Mouse (Mus musculus): Measurements from ENCODE around the gene Fam129c. TPM values are rescaled to one million over a fixed set of nuclear protein-coding genes. Genes with fewer than 3 reads are reported as not detected.

Fam129c gene
- polyA plus RNA-seq, 1 experiment from 2014 or later = 1.2 TPM

DNA sequence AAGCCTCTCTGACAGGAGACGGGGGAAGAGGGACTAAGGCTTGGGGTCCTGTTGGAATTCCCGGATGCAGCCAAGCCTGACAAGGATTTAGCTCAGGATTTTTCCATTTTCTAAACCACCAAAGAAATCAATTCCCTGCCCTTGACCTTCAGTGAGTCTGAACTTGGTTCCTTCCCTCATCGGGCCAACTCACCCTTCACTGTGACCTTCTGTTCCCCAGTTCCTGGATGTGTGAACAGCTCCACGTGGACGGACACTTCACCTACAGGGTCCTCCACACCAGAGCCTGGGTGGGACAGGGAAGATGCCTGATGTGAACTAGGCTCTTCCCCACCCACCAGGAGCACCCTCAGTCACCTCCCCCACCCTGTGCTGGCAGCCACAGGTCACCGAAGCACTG is 33.3 kb downstream of the Fam129c start:
- WGBS = 83% methylated on average over 6 of the region's 6 CpGs
- TF ChIP-seq EP300 (IDR thresholded peaks at IDR 0.05) = no peak
- no peak for TF ChIP-seq CTCF (IDR thresholded peaks at IDR 0.05)
- Histone ChIP-seq H3K4me3 (ENCODE audit: low read depth, low read length) (no peak overlapping the region), H3K9me3 (ENCODE audit: low read length) (no peaks in the 10 kb centered on the region), H3K4me2 (replicated peaks; ENCODE audit: low read depth, low read length) (no peak overlapping the region), H3K27me3 (replicated peaks; ENCODE audit: insufficient read depth, low read length) (0 out of 2 replicates have a peak, but pooled peaks cover 11% of the 10 kb centered on the region), H3K9ac (replicated peaks; ENCODE audit: low read depth) (no peak overlapping the region), H3K36me3 (ENCODE audit: insufficient read depth, low read length) (no peaks in the 10 kb centered on the region), H3K4me1 (ENCODE audit: insufficient read depth, low read depth, low read length) (peaks cover 13% of the 10 kb centered on the region; the same call in 1 of the 2 replicates), H3K27ac (ENCODE audit: low read length) (no peak overlapping the region)
- DNase-seq (ENCODE audit: low spot score) (no peak), ATAC-seq (no peak)

DNA sequence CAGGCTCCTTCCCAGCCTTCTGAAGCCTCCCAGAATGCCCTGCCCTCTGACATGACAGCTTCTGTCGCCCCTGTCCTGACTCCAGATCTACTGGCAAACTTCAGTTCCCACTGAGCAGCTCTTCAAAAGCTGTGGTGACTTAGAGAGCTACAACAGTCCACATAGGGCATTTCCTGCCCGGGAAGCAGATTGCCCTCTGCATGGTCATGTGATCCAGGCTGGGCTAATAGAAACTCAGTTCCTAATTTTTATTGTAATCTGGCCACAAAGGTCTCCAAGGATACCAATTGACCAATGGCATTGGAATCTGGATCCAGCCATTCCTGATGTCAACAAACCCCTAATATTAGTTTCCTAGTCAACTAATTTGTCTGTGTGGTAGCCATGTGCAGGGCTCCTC is 34.4 kb downstream of the Fam129c start:
- Histone ChIP-seq H3K36me3 (ENCODE audit: insufficient read depth, low read length) (no peaks in the 10 kb centered on the region), H3K9me3 (ENCODE audit: low read length) (no peaks in the 10 kb centered on the region), H3K9ac (replicated peaks; ENCODE audit: low read depth) (no peak overlapping the region), H3K27ac (ENCODE audit: low read length) (no peak overlapping the region), H3K4me2 (replicated peaks; ENCODE audit: low read depth, low read length) (no peak overlapping the region), H3K4me3 (ENCODE audit: low read depth, low read length) (no peak overlapping the region), H3K27me3 (replicated peaks; ENCODE audit: insufficient read depth, low read length) (0 out of 2 replicates have a peak, but pooled peaks cover 11% of the 10 kb centered on the region), H3K4me1 (ENCODE audit: insufficient read depth, low read depth, low read length) (peaks cover 13% of the 10 kb centered on the region; the same call in 1 of the 2 replicates)
- WGBS = 62% methylated on average over 2 of the region's 2 CpGs
- no peak for ATAC-seq
- no peak for DNase-seq (ENCODE audit: low spot score)
- TF ChIP-seq CTCF (IDR thresholded peaks at IDR 0.05) (no peak), EP300 (IDR thresholded peaks at IDR 0.05) (no peak)

DNA sequence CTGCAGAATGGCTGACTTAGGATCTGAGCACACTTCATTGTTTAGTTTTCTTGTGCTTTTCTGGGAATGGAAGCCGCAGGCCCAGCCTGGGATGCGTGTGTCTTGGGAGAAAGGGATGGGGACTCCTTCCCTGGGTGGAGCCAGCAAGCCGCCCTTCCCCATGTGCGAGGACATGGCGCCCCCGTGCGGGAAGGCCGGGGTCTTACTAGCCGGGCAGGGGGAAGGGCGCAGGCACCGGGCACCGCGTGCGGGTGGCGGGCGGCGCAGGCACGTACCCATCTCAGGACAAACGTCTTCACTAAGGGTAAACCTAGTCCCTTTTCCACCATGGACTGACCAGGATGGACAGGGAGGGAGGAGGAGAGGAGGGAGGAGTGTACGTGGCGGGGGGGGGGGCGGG is 35.7 kb downstream of the Fam129c start:
- WGBS = 32% methylated on average over 13 of the region's 22 CpGs
- Histone ChIP-seq H3K36me3 (ENCODE audit: insufficient read depth, low read length) (no peaks in the 10 kb centered on the region), H3K4me2 (replicated peaks; ENCODE audit: low read depth, low read length) (no peak overlapping the region), H3K9me3 (ENCODE audit: low read length) (no peaks in the 10 kb centered on the region), H3K27me3 (replicated peaks; ENCODE audit: insufficient read depth, low read length) (0 out of 2 replicates have a peak, but pooled peaks cover 11% of the 10 kb centered on the region), H3K27ac (ENCODE audit: low read length) (no peak overlapping the region), H3K4me1 (ENCODE audit: insufficient read depth, low read depth, low read length) (peaks cover 13% of the 10 kb centered on the region; the same call in 1 of the 2 replicates), H3K9ac (replicated peaks; ENCODE audit: low read depth) (no peak overlapping the region), H3K4me3 (ENCODE audit: low read depth, low read length) (no peak overlapping the region)
- peak; percentile 44 for DNase-seq (ENCODE audit: low spot score)
- ATAC-seq = no peak
- TF ChIP-seq EP300 (IDR thresholded peaks at IDR 0.05) (no peak), CTCF (IDR thresholded peaks at IDR 0.05) (peak; percentile 68)

DNA sequence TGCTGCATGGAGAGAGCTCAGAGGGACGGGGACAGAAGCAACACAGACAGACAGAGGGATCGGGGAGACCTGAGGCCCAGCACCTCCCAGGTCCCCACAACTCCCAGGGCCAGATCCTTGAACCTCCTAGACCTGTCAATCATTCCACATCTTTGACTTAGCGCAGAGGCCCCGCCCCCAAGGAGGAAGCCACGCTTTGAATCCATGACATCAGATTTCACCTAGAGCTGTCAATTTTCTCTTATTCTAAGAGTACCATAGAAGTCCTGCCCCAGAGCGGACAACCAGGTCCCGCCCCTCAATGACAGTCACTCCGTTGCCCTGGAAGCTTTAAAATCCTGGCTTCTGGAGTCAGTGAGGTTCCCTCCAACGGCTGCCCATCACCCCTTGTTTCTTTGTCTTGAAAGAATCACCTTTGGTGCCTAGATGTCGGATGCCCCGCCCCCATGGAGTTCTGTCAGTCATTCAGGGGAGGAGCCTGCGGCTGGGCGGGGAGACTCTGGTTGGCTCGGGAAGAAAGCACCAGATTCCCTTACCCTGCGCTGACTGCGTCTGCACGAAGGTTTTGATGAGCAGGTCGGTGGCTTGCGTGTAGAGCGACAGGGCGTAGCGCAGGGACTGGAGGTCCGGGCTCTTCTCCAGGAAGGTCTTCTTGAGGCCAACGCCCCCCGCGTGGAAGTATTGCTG is 36.7 kb downstream of the Fam129c start:
- ATAC-seq (peak; percentile 41), DNase-seq (ENCODE audit: low spot score) (peak; percentile 58)
- no peaks in the 10 kb centered on the region for H3K36me3 ChIP-seq (ENCODE audit: insufficient read depth, low read length)
- H3K4me2 ChIP-seq (replicated peaks; ENCODE audit: low read depth, low read length) = 0 out of 2 replicates have a peak overlapping the region, but pooled peaks have one; percentile 8
- 5% methylated on average over 26 of the region's 26 CpGs for WGBS
- H3K27me3 ChIP-seq (replicated peaks; ENCODE audit: insufficient read depth, low read length) = 0 out of 2 replicates have a peak, but pooled peaks cover 11% of the 10 kb centered on the region
- peaks cover 8% of the 10 kb centered on the region; the same call in 1 of the 2 replicates for H3K4me1 ChIP-seq (ENCODE audit: insufficient read depth, low read depth, low read length)
- no peak overlapping the region for H3K27ac ChIP-seq (ENCODE audit: low read length)
- no peak for TF ChIP-seq EP300 (IDR thresholded peaks at IDR 0.05)
- TF ChIP-seq CTCF (IDR thresholded peaks at IDR 0.05) = no peak
- H3K4me3 ChIP-seq (ENCODE audit: low read depth, low read length) = no peak overlapping the region
- H3K9me3 ChIP-seq (ENCODE audit: low read length) = no peaks in the 10 kb centered on the region
- H3K9ac ChIP-seq (replicated peaks; ENCODE audit: low read depth) = no peak overlapping the region

DNA sequence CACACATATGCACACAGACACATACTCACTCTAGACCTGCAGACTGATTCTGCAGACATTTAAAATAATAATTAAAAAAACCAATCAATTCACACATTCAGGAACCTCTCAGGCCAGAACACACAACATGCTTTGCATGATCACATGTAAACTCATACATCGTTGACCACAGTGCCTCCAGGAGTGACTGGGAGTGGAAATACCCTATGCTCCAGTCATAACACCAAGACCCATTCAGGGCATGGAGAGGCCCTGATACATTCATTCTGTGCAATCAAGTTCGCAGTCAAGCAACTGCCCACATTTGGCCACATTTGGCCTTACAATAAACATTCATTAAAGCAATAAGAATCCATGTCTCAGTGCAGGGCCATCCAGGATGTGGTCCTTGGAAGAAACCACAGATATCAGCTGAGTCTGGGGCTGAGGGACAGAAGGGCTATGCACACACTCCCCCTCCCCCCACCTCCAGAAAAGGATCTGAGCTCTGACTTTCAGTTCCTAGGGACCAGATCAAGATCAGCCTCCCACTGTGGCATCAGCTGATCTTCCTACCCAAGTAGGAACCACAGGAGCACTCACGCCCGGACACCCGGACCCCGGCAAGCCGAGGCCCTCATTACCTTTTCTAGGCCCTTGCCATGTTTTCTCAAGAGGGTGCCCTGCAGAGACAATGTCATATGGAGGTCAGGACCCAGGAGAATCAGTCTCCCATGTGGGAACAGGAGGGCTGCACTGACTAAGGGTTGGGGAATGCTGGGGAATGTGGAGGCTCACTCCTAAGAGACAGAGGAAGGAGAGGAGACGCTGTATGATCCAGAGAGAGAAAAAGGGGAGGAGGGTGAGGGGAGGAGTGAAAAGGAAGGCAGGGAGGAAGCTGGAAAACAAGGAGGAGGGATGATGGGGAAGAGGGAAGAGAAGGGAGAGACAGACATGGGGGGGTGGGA is 40.0 kb downstream of the Fam129c start:
- TF ChIP-seq EP300 (IDR thresholded peaks at IDR 0.05) (no peak), CTCF (IDR thresholded peaks at IDR 0.05) (no peak)
- Histone ChIP-seq H3K36me3 (ENCODE audit: insufficient read depth, low read length) (no peaks in the 10 kb centered on the region), H3K4me3 (ENCODE audit: low read depth, low read length) (no peak overlapping the region), H3K9ac (replicated peaks; ENCODE audit: low read depth) (no peak overlapping the region), H3K4me1 (ENCODE audit: insufficient read depth, low read depth, low read length) (no peaks in the 10 kb centered on the region), H3K27me3 (replicated peaks; ENCODE audit: insufficient read depth, low read length) (0 out of 2 replicates have a peak, but pooled peaks cover 4% of the 10 kb centered on the region), H3K27ac (ENCODE audit: low read length) (no peak overlapping the region), H3K9me3 (ENCODE audit: low read length) (no peaks in the 10 kb centered on the region), H3K4me2 (replicated peaks; ENCODE audit: low read depth, low read length) (no peak overlapping the region)
- WGBS = 62% methylated on average over 8 of the region's 8 CpGs
- DNase-seq (ENCODE audit: low spot score) = no peak
- ATAC-seq = no peak

DNA sequence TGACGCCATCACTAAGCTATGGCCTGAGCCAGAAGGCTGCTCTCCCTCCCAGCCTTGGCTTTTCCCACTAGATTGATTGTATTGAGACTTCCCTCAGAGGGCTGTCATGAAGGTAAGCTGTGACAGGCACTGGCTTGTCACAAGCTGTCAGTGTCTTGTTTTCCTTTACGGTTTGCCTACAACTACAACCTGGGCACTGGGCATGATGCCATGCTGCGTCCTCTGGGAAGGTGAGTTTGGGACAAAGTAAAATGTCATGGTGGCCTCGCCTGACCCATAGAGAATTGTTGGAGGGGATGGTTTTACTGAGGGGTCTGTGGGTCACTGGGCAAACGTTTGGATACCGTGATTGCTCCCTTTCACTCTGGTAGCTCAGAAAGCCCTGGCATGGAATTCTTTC is 40.9 kb downstream of the Fam129c start:
- H3K4me3 ChIP-seq (ENCODE audit: low read depth, low read length) = no peak overlapping the region
- no peak overlapping the region for H3K27ac ChIP-seq (ENCODE audit: low read length)
- DNase-seq (ENCODE audit: low spot score) (no peak), ATAC-seq (no peak)
- no peaks in the 10 kb centered on the region for H3K36me3 ChIP-seq (ENCODE audit: insufficient read depth, low read length)
- WGBS = 64% methylated on average over 6 of the region's 6 CpGs
- 0 out of 2 replicates have a peak, but pooled peaks cover 4% of the 10 kb centered on the region for H3K27me3 ChIP-seq (replicated peaks; ENCODE audit: insufficient read depth, low read length)
- no peak overlapping the region for H3K4me2 ChIP-seq (replicated peaks; ENCODE audit: low read depth, low read length)
- no peaks in the 10 kb centered on the region for H3K4me1 ChIP-seq (ENCODE audit: insufficient read depth, low read depth, low read length)
- H3K9ac ChIP-seq (replicated peaks; ENCODE audit: low read depth) = no peak overlapping the region
- H3K9me3 ChIP-seq (ENCODE audit: low read length) = no peaks in the 10 kb centered on the region
- TF ChIP-seq EP300 (IDR thresholded peaks at IDR 0.05) = no peak
- no peak for TF ChIP-seq CTCF (IDR thresholded peaks at IDR 0.05)

Data from lung, postnatal 0 days (tissue).